Mouse (Mus musculus): ENCODE measurements around the gene Macrod1.

Gene Macrod1

GRCm38 (mm10) chr19:7116038-7116731 is 59.6 kb downstream of the Macrod1 start:
- DNase-seq, result no peak

- DNase-seq, result no peak
Observed at GRCm38 (mm10) chr19:7117141-7117540, 60.5 kb downstream of the Macrod1 start.

GRCm38 (mm10) chr19:7117653-7118307 is 61.2 kb downstream of the Macrod1 start:
- no peak for DNase-seq

- no peak for DNase-seq
Observed at GRCm38 (mm10) chr19:7121252-7121651, 64.6 kb downstream of the Macrod1 start.

- DNase-seq, result no peak
Observed at GRCm38 (mm10) chr19:7122277-7122676, 65.7 kb downstream of the Macrod1 start.

- no peak for DNase-seq
Observed at GRCm38 (mm10) chr19:7122698-7123306, 66.2 kb downstream of the Macrod1 start.

- DNase-seq, result no peak
Observed at GRCm38 (mm10) chr19:7125526-7126156, 69.0 kb downstream of the Macrod1 start.

- DNase-seq, result no peak
Observed at GRCm38 (mm10) chr19:7126209-7126608, 69.6 kb downstream of the Macrod1 start.

- no peak for DNase-seq
Observed at GRCm38 (mm10) chr19:7126933-7127332, 70.3 kb downstream of the Macrod1 start.

- no peak for DNase-seq
Observed at GRCm38 (mm10) chr19:7128551-7129475, 72.2 kb downstream of the Macrod1 start.

- no peak for DNase-seq
Observed at GRCm38 (mm10) chr19:7130317-7130716, 73.7 kb downstream of the Macrod1 start.

- DNase-seq, result no peak
Observed at GRCm38 (mm10) chr19:7133436-7133835, 76.8 kb downstream of the Macrod1 start.

GRCm38 (mm10) chr19:7134631-7135091 is 78.1 kb downstream of the Macrod1 start:
- peak; percentile 63 for DNase-seq

- peak; percentile 26 for DNase-seq
Observed at GRCm38 (mm10) chr19:7135525-7135924, 78.9 kb downstream of the Macrod1 start.

GRCm38 (mm10) chr19:7136016-7136415 is 79.4 kb downstream of the Macrod1 start:
- DNase-seq, result no peak

GRCm38 (mm10) chr19:7136714-7137498 is 80.3 kb downstream of the Macrod1 start:
- DNase-seq, result no peak

GRCm38 (mm10) chr19:7138327-7138726 is 81.7 kb downstream of the Macrod1 start:
- DNase-seq, result no peak

GRCm38 (mm10) chr19:7139321-7139720 is 82.7 kb downstream of the Macrod1 start:
- no peak for DNase-seq

- DNase-seq, result no peak
Observed at GRCm38 (mm10) chr19:7140373-7140772, 83.8 kb downstream of the Macrod1 start.

- DNase-seq, result no peak
Observed at GRCm38 (mm10) chr19:7140856-7141421, 84.3 kb downstream of the Macrod1 start.
